Mouse (Mus musculus) liver, embryonic 11.5 days (tissue): ENCODE measurements around the gene Rngtt. TPM values are rescaled to one million over a fixed set of nuclear protein-coding genes. Genes with fewer than 3 reads are reported as not detected.

Experiments
- ATAC-seq: fragments of 200-750 bp; cut with Nextera tagmentation; replicated peaks from 2 replicates; pipeline ENCODE4 v1.8.0; 2017; ENCODE audit warnings: moderate number of reproducible peaks, mild to moderate bottlenecking, moderate TSS enrichment, moderate library complexity; ENCODE audit not compliant: low FRiP score
- DNase-seq: peaks from one replicate; pipeline ENCODE4 v3.0.0-alpha.2; 2017; ENCODE audit warnings: low spot score
- H3K27ac ChIP-seq: fragments of 300-500 bp; sonication (generic); 2 replicates; pipeline ENCODE4 v1.5.1; 2014; ENCODE audit warnings: mild to moderate bottlenecking, low read depth, low read length, control low read depth
- H3K27me3 ChIP-seq: fragments of 300-500 bp; sonication (generic); replicated peaks from 2 replicates; pipeline ENCODE4 v1.6.1; 2014; ENCODE audit warnings: low read length, mixed read lengths; ENCODE audit not compliant: control insufficient read depth, insufficient read depth
- H3K36me3 ChIP-seq: fragments of 300-500 bp; sonication (generic); 2 replicates; pipeline ENCODE4 v1.6.1; 2014; ENCODE audit warnings: mild to moderate bottlenecking, low read length, moderate library complexity, mixed read lengths; ENCODE audit not compliant: control insufficient read depth, insufficient read depth
- H3K4me1 ChIP-seq: fragments of 300-500 bp; sonication (generic); replicated peaks from 2 replicates; pipeline ENCODE4 v1.6.1; 2014; ENCODE audit warnings: low read length, mixed read lengths; ENCODE audit not compliant: control insufficient read depth, insufficient read depth
- H3K4me2 ChIP-seq: fragments of 300-500 bp; sonication (generic); 2 replicates; pipeline ENCODE4 v1.6.1; 2014; ENCODE audit warnings: mild to moderate bottlenecking, control low read depth, moderate library complexity
- H3K4me3 ChIP-seq: fragments of 300-500 bp; sonication (generic); 2 replicates; pipeline ENCODE4 v1.5.1; 2014; ENCODE audit warnings: low read depth, low read length, control low read depth
- H3K9ac ChIP-seq: fragments of 300-500 bp; sonication (generic); 2 replicates; pipeline ENCODE4 v1.6.1; 2014; ENCODE audit warnings: low read depth, low read length, control low read depth
- H3K9me3 ChIP-seq: fragments of 300-500 bp; sonication (generic); 2 replicates; pipeline ENCODE4 v1.6.1; 2016; ENCODE audit warnings: low read length, inconsistent platforms, mixed read lengths; ENCODE audit not compliant: control insufficient read depth
- WGBS: fragments of 180-500 bp; shearing (Covaris S2); extraction: QIAGEN DNeasy Blood & Tissue Kit; methylation state at CpG from one replicate; pipeline ENCODE4 v1.1.7; 2014; 5-methylcytosine and 5-hydroxymethylcytosine counted together
- microRNA-seq: library from miRNA; unstranded; fragments of <30 nt; microRNA quantifications from one replicate; pipeline ENCODE4, GENCODE M21; 2017; ENCODE audit warnings: borderline number of aligned reads
- polyA plus RNA-seq: library from polyadenylated mRNA; unstranded; fragments of >200 nt; fragmentation: Nextera tagmentation; extraction: Ambion mirVana; gene quantifications from 2 replicates; pipeline ENCODE4 v1.2.1, GENCODE M21; 2014

Gene Rngtt
- polyA plus RNA-seq, 1 experiment from 2014 or later = 32.6 TPM

DNA sequence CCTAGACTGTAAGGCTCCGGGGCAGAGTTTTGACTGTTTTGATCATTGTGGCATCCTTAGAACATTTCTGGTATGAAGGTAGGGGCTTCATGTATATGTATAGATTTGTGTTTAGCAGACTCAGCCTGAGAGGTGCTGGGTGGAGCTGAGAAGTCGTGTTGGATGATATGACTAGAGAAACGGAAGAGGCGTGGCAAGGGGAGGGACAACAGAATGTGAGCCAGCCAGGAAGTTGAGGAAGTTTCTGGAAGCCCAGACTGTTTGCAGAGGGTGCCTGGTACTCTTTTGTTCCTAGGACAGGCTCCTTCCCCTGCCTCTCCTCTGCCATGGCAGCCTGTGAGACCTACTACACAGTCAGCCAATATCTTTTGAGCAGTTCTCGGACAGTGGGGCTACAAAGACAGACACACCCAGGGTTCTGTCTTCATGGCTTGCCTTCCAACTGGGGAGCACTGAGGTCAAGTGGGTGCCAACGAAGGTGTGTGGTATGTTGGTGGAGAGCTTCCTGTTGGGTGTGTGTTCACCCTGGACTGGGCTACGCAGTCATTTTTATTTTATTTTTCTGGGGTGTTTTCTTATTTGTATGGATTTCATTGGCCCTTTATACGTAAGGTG lies 237.3 kb downstream of the Rngtt start:
- Histone ChIP-seq H3K36me3 (no peaks in the 10 kb centered on the region), H3K9ac (no peak overlapping the region), H3K4me1 (no peaks in the 10 kb centered on the region), H3K9me3 (no peaks in the 10 kb centered on the region), H3K4me3 (no peak overlapping the region), H3K27ac (no peak overlapping the region), H3K27me3 (no peaks in the 10 kb centered on the region), H3K4me2 (no peak overlapping the region)
- ATAC-seq = no peak
- DNase-seq = no peak
- WGBS = 70% methylated on average over 8 of the region's 8 CpGs

DNA sequence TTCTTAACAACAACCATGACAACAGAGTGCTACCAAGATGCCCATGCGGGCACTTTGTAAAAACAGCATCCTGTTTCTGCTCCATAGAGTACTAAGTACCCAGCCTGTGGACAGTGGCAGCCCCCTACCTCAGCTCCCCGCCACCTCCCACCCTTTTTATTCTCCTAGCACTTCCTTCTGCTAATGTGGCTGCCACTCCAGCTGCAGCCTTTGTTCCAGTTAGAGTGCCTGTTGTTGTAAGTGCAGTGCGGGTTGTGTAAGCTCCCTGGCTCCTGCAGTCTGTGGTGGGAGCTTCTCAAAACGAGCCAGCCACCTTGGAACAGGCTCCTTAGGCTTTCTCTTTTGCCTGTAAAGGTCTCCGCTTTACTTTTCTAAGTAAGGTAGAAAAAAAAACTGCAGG lies 239.5 kb downstream of the Rngtt start:
- H3K9ac ChIP-seq = no peak overlapping the region
- no peak overlapping the region for H3K4me3 ChIP-seq
- no peaks in the 10 kb centered on the region for H3K9me3 ChIP-seq
- H3K36me3 ChIP-seq = no peaks in the 10 kb centered on the region
- DNase-seq = no peak
- H3K27me3 ChIP-seq = no peaks in the 10 kb centered on the region
- no peak for ATAC-seq
- H3K4me2 ChIP-seq = no peak overlapping the region; the same call in 1 of the 2 replicates
- H3K27ac ChIP-seq = no peak overlapping the region
- no peaks in the 10 kb centered on the region for H3K4me1 ChIP-seq
- WGBS = 45% methylated on average over 5 of the region's 5 CpGs

Small RNAs within 50 kb of the gene (microRNA-seq; reads per million reads assigned to microRNA genes)
- gene Mir8118 = not detected

Other genes with a start within 250 kb of the Rngtt start
- not detected in 2 replicates for gene Gabrr2, start 247.3 kb upstream of the Rngtt start, polyA plus RNA-seq
- gene Gabrr1, start 177.8 kb upstream of the Rngtt start, polyA plus RNA-seq = not detected in 2 replicates
- 0.26 and 0.70 TPM in 2 replicates for gene Pm20d2, start 120.6 kb upstream of the Rngtt start, polyA plus RNA-seq
- 0.73 and 1.6 TPM in 2 replicates for gene Srsf12, start 101.3 kb upstream of the Rngtt start, polyA plus RNA-seq
- gene Pnrc1, start 20.1 kb upstream of the Rngtt start, polyA plus RNA-seq = 58.7 and 59.0 TPM in 2 replicates